Mouse (Mus musculus): ENCODE results near the gene Kcng1. TPM values are rescaled to one million over a fixed set of nuclear protein-coding genes. Genes with fewer than 3 reads are reported as not detected.
A peak's percentile ranks its signal among the peaks of the same experiment; 100 is the strongest.

Gene Kcng1
- polyA plus RNA-seq, 1 experiment from 2014 or later, result 0.26 TPM

GRCm38 (mm10) chr2:168312504-168312903 is 31.0 kb upstream of the Kcng1 start:
- Histone ChIP-seq H3K9me3 (ENCODE audit: low read length) (no peaks in the 10 kb centered on the region), H3K4me3 (ENCODE audit: low read depth, low read length) (no peak overlapping the region), H3K27me3 (replicated peaks; ENCODE audit: insufficient read depth, low read length) (no peaks in the 10 kb centered on the region)

GRCm38 (mm10) chr2:168311006-168311405 is 29.5 kb upstream of the Kcng1 start:
- H3K9ac ChIP-seq (replicated peaks; ENCODE audit: low read depth), result no peak overlapping the region
- H3K9me3 ChIP-seq (ENCODE audit: low read length), result no peaks in the 10 kb centered on the region
- H3K27ac ChIP-seq (ENCODE audit: low read length), result no peak overlapping the region
- H3K27me3 ChIP-seq (replicated peaks; ENCODE audit: insufficient read depth, low read length), result no peaks in the 10 kb centered on the region
- WGBS, result 87% methylated on average over 16 of the region's 16 CpGs
- no peak for ATAC-seq
- no peak overlapping the region for H3K4me2 ChIP-seq (replicated peaks; ENCODE audit: low read depth, low read length)
- DNase-seq (ENCODE audit: low spot score), result no peak
- H3K4me1 ChIP-seq (ENCODE audit: insufficient read depth, low read depth, low read length), result no peaks in the 10 kb centered on the region
- H3K4me3 ChIP-seq (ENCODE audit: low read depth, low read length), result no peak overlapping the region
- no peaks in the 10 kb centered on the region for H3K36me3 ChIP-seq (ENCODE audit: insufficient read depth, low read length)
- TF ChIP-seq EP300 (IDR thresholded peaks at IDR 0.05), result no peak
- TF ChIP-seq CTCF (IDR thresholded peaks at IDR 0.05), result no peak

More at GRCm38 (mm10) chr2:168312504-168312903, 31.0 kb upstream of the Kcng1 start:
- Histone ChIP-seq H3K9ac (replicated peaks; ENCODE audit: low read depth) (no peak overlapping the region), H3K4me2 (replicated peaks; ENCODE audit: low read depth, low read length) (no peak overlapping the region), H3K36me3 (ENCODE audit: insufficient read depth, low read length) (no peaks in the 10 kb centered on the region), H3K27ac (ENCODE audit: low read length) (no peak overlapping the region), H3K4me1 (ENCODE audit: insufficient read depth, low read depth, low read length) (no peaks in the 10 kb centered on the region)
- 40% methylated on average over 4 of the region's 4 CpGs for WGBS
- no peak for DNase-seq (ENCODE audit: low spot score)
- no peak for TF ChIP-seq EP300 (IDR thresholded peaks at IDR 0.05)
- no peak for TF ChIP-seq CTCF (IDR thresholded peaks at IDR 0.05)
- ATAC-seq, result no peak

GRCm38 (mm10) chr2:168308916-168309315 is 27.4 kb upstream of the Kcng1 start:
- Histone ChIP-seq H3K9me3 (ENCODE audit: low read length) (no peaks in the 10 kb centered on the region), H3K4me2 (replicated peaks; ENCODE audit: low read depth, low read length) (no peak overlapping the region), H3K4me3 (ENCODE audit: low read depth, low read length) (no peak overlapping the region), H3K9ac (replicated peaks; ENCODE audit: low read depth) (no peak overlapping the region), H3K27ac (ENCODE audit: low read length) (no peak overlapping the region), H3K4me1 (ENCODE audit: insufficient read depth, low read depth, low read length) (no peaks in the 10 kb centered on the region), H3K36me3 (ENCODE audit: insufficient read depth, low read length) (no peaks in the 10 kb centered on the region), H3K27me3 (replicated peaks; ENCODE audit: insufficient read depth, low read length) (no peaks in the 10 kb centered on the region)
- ATAC-seq, result no peak
- 31% methylated on average over 7 of the region's 7 CpGs for WGBS
- DNase-seq (ENCODE audit: low spot score), result no peak
- TF ChIP-seq EP300 (IDR thresholded peaks at IDR 0.05), result no peak
- no peak for TF ChIP-seq CTCF (IDR thresholded peaks at IDR 0.05)

GRCm38 (mm10) chr2:168299650-168300049 is 18.1 kb upstream of the Kcng1 start:
- Histone ChIP-seq H3K9me3 (ENCODE audit: low read length) (no peaks in the 10 kb centered on the region), H3K27ac (ENCODE audit: low read length) (no peak overlapping the region), H3K36me3 (ENCODE audit: insufficient read depth, low read length) (no peaks in the 10 kb centered on the region), H3K4me1 (ENCODE audit: insufficient read depth, low read depth, low read length) (no peaks in the 10 kb centered on the region), H3K4me3 (ENCODE audit: low read depth, low read length) (no peak overlapping the region), H3K27me3 (replicated peaks; ENCODE audit: insufficient read depth, low read length) (no peaks in the 10 kb centered on the region), H3K4me2 (replicated peaks; ENCODE audit: low read depth, low read length) (no peak overlapping the region), H3K9ac (replicated peaks; ENCODE audit: low read depth) (no peak overlapping the region)
- DNase-seq (ENCODE audit: low spot score), result no peak
- ATAC-seq, result no peak
- 84% methylated on average over 8 of the region's 8 CpGs for whole genome bisulfite sequencing
- TF ChIP-seq CTCF (IDR thresholded peaks at IDR 0.05) (no peak), EP300 (IDR thresholded peaks at IDR 0.05) (no peak)

- peak; percentile 17; the same call in 1 of the 2 replicates for TF ChIP-seq CTCF (IDR thresholded peaks at IDR 0.05)
- TF ChIP-seq EP300 (IDR thresholded peaks at IDR 0.05), result no peak
- Histone ChIP-seq H3K9ac (replicated peaks; ENCODE audit: low read depth) (no peak overlapping the region), H3K36me3 (ENCODE audit: insufficient read depth, low read length) (no peaks in the 10 kb centered on the region), H3K27ac (ENCODE audit: low read length) (no peak overlapping the region), H3K4me2 (replicated peaks; ENCODE audit: low read depth, low read length) (no peak overlapping the region), H3K4me1 (ENCODE audit: insufficient read depth, low read depth, low read length) (no peaks in the 10 kb centered on the region), H3K9me3 (ENCODE audit: low read length) (no peaks in the 10 kb centered on the region), H3K27me3 (replicated peaks; ENCODE audit: insufficient read depth, low read length) (no peaks in the 10 kb centered on the region), H3K4me3 (ENCODE audit: low read depth, low read length) (no peak overlapping the region)
- 82% methylated on average over 10 of the region's 10 CpGs for WGBS
- ATAC-seq (no peak), DNase-seq (ENCODE audit: low spot score) (no peak)
These were observed 15.0 kb upstream of the Kcng1 start for GRCm38 (mm10) chr2:168296530-168296929.

- H3K4me1 ChIP-seq (ENCODE audit: insufficient read depth, low read depth, low read length), result no peaks in the 10 kb centered on the region
- TF ChIP-seq CTCF (IDR thresholded peaks at IDR 0.05) (no peak), EP300 (IDR thresholded peaks at IDR 0.05) (no peak)
These were observed 11.0 kb upstream of the Kcng1 start for GRCm38 (mm10) chr2:168292521-168292920.

GRCm38 (mm10) chr2:168292041-168292440 is 10.5 kb upstream of the Kcng1 start:
- no peak for DNase-seq (ENCODE audit: low spot score)
- H3K27me3 ChIP-seq (replicated peaks; ENCODE audit: insufficient read depth, low read length), result no peaks in the 10 kb centered on the region
- no peak overlapping the region for H3K4me2 ChIP-seq (replicated peaks; ENCODE audit: low read depth, low read length)

More at GRCm38 (mm10) chr2:168292521-168292920, 11.0 kb upstream of the Kcng1 start:
- no peak overlapping the region for H3K9ac ChIP-seq (replicated peaks; ENCODE audit: low read depth)
- DNase-seq (ENCODE audit: low spot score) (no peak), ATAC-seq (no peak)
- 17% methylated on average over 6 of the region's 6 CpGs for WGBS
- H3K4me2 ChIP-seq (replicated peaks; ENCODE audit: low read depth, low read length), result no peak overlapping the region
- no peak overlapping the region for H3K4me3 ChIP-seq (ENCODE audit: low read depth, low read length)
- no peak overlapping the region for H3K27ac ChIP-seq (ENCODE audit: low read length)
- no peaks in the 10 kb centered on the region for H3K9me3 ChIP-seq (ENCODE audit: low read length)
- H3K36me3 ChIP-seq (ENCODE audit: insufficient read depth, low read length), result no peaks in the 10 kb centered on the region
- no peaks in the 10 kb centered on the region for H3K27me3 ChIP-seq (replicated peaks; ENCODE audit: insufficient read depth, low read length)

More at GRCm38 (mm10) chr2:168292041-168292440, 10.5 kb upstream of the Kcng1 start:
- H3K36me3 ChIP-seq (ENCODE audit: insufficient read depth, low read length), result no peaks in the 10 kb centered on the region
- H3K27ac ChIP-seq (ENCODE audit: low read length), result no peak overlapping the region
- no peak overlapping the region for H3K9ac ChIP-seq (replicated peaks; ENCODE audit: low read depth)
- no peaks in the 10 kb centered on the region for H3K4me1 ChIP-seq (ENCODE audit: insufficient read depth, low read depth, low read length)
- H3K9me3 ChIP-seq (ENCODE audit: low read length), result no peaks in the 10 kb centered on the region
- 7% methylated on average over 10 of the region's 10 CpGs for WGBS
- H3K4me3 ChIP-seq (ENCODE audit: low read depth, low read length), result no peak overlapping the region
- ATAC-seq, result no peak
- TF ChIP-seq CTCF (IDR thresholded peaks at IDR 0.05) (no peak), EP300 (IDR thresholded peaks at IDR 0.05) (no peak)

Data from lung, postnatal 0 days (tissue).